Mouse (Mus musculus) kidney, postnatal 0 days (tissue): ENCODE data around the gene Pdss2. TPM values are rescaled to one million over a fixed set of nuclear protein-coding genes. Genes with fewer than 3 reads are reported as not detected.

Experiments
- ATAC-seq: fragments of 200-750 bp; cut with Nextera tagmentation; replicated peaks from 2 replicates; pipeline ENCODE4 v1.8.0; 2017; ENCODE audit warnings: low read depth, moderate number of reproducible peaks, moderate TSS enrichment, moderate library complexity; ENCODE audit not compliant: low FRiP score
- DNase-seq: peaks from one replicate; pipeline ENCODE4 v3.0.0-alpha.2; 2016; ENCODE audit warnings: low spot score
- H3K27ac ChIP-seq: fragments of 300-500 bp; sonication (generic); 2 replicates; pipeline ENCODE4 v1.5.1; 2014; ENCODE audit warnings: mild to moderate bottlenecking
- H3K27me3 ChIP-seq: fragments of 300-500 bp; sonication (generic); 2 replicates; pipeline ENCODE4 v1.6.1; 2014; ENCODE audit warnings: low read length, mixed read lengths; ENCODE audit not compliant: insufficient read depth
- H3K36me3 ChIP-seq: fragments of 300-500 bp; sonication (generic); 2 replicates; pipeline ENCODE4 v1.6.1; 2014; ENCODE audit warnings: low read length, mixed read lengths; ENCODE audit not compliant: insufficient read depth
- H3K4me1 ChIP-seq: fragments of 300-500 bp; sonication (generic); replicated peaks from 2 replicates; pipeline ENCODE4 v1.6.1; 2014; ENCODE audit warnings: antibody characterized with exemption, low read length, mixed read lengths; ENCODE audit not compliant: insufficient read depth
- H3K4me2 ChIP-seq: fragments of 300-500 bp; sonication (generic); 2 replicates; pipeline ENCODE4 v1.6.1; 2014; ENCODE audit warnings: mild to moderate bottlenecking, low read length, moderate library complexity, mixed read lengths
- H3K4me3 ChIP-seq: fragments of 300-500 bp; sonication (generic); replicated peaks from 2 replicates; pipeline ENCODE4 v1.5.1; 2014; ENCODE audit warnings: low read depth, low read length
- H3K9ac ChIP-seq: fragments of 300-500 bp; sonication (generic); 2 replicates; pipeline ENCODE4 v1.6.1; 2014; ENCODE audit warnings: low read depth, low read length
- H3K9me3 ChIP-seq: fragments of 300-500 bp; sonication (generic); replicated peaks from 2 replicates; pipeline ENCODE4 v1.6.1; 2016; ENCODE audit warnings: low read length, inconsistent platforms, mixed read lengths
- CTCF ChIP-seq: IDR thresholded peaks from 2 replicates; pipeline ENCODE4 v1.5.1; 2016; ENCODE audit warnings: antibody characterized with exemption, low read depth, mild to moderate bottlenecking, moderate library complexity
- WGBS: fragments of 180-500 bp; shearing (Covaris S2); extraction: QIAGEN DNeasy Blood & Tissue Kit; methylation state at CpG from one replicate; pipeline ENCODE4 v1.1.7; 2014; 5-methylcytosine and 5-hydroxymethylcytosine counted together
- polyA plus RNA-seq: library from polyadenylated mRNA; unstranded; fragments of >200 nt; fragmentation: Nextera tagmentation; extraction: Ambion mirVana; gene quantifications from 2 replicates; pipeline ENCODE4 v1.2.1, GENCODE M21; 2015

Pdss2 gene
- polyA plus RNA-seq, 1 experiment from 2014 or later: 13.7 TPM

DNA sequence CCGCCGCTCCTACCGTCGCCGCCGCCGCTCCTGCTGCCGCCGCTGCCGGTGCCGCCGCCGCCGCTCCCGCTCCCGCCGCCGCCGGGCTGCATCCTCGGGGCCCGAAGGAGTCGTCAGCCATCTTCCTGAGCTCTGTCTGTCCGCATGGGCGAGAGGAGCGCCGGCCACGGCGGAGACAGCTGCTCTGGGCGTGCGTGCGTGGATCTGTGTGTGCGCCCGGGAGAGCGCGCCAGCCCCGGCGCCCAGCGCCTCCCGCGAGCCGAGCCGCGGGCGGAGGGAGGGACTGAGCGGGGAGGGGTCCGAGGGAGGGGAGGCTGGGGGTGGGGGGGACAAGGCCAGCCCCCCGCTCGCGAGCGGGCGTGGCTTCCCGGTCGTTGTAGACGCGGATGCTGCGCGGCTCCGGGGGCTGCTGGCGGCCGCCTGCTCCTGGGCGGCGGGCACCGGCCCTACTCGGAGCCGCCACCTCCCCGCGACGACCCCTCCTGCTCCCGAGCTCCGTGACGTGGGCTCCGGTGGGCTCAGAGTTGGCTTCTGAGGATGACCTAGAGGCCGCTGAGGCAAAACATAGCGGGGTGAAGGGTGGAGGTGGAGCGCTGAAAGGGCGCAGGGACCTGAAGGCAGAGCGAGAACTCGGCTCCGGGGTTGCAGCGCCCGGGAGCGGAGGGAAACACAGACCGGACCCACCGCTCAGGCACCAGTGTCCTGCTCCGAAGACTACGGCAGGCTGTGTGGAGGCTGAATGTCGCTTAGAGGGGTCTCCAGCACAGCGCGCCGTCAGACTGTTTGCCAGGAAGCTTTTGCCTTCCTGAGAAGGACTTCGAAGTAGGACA, 46.7 kb upstream of the Pdss2 start, which contains the start of the genes Sobp and 9030612E09Rik:
Gene Sobp, minus strand, starts transcription at position 205 of the 830 bp plus-strand sequence.
Gene 9030612E09Rik, plus strand, starts transcription at position 379 of the 830 bp plus-strand sequence.
- H3K27me3 ChIP-seq: peaks cover 12% of the 10 kb centered on the region
- peak within 1 kb of the TSS; percentile 25; the same call in 1 of the 2 replicates for H3K27ac ChIP-seq
- no peaks in the 10 kb centered on the region for H3K36me3 ChIP-seq
- peak within 1 kb of the TSS; percentile 82 for H3K4me3 ChIP-seq
- ATAC-seq: peak; percentile 56
- DNase-seq: peak; percentile 60
- under 1% methylated on average over 65 of the region's 91 CpGs for WGBS
- H3K4me1 ChIP-seq: no peaks in the 10 kb centered on the region
- no peak for TF ChIP-seq CTCF
- peak within 1 kb of the TSS; percentile 98 for H3K4me2 ChIP-seq
- H3K9me3 ChIP-seq: no peaks in the 10 kb centered on the region
- peak within 1 kb of the TSS; percentile 69 for H3K9ac ChIP-seq

GRCm38 (mm10) chr10:43175156-43175601, 46.1 kb upstream of the Pdss2 start:
- H3K9me3 ChIP-seq: no peaks in the 10 kb centered on the region
- peak overlapping the region; percentile 98 for H3K4me2 ChIP-seq
- H3K36me3 ChIP-seq: no peaks in the 10 kb centered on the region
- WGBS: 4% methylated on average over 18 of the region's 18 CpGs
- peak overlapping the region; percentile 69 for H3K9ac ChIP-seq
- H3K27ac ChIP-seq: no peak overlapping the region
- no peaks in the 10 kb centered on the region for H3K4me1 ChIP-seq
- no peak for TF ChIP-seq CTCF
- H3K4me3 ChIP-seq: peak overlapping the region; percentile 82
- ATAC-seq (no peak), DNase-seq (no peak)
- H3K27me3 ChIP-seq: peaks cover 11% of the 10 kb centered on the region

- ATAC-seq (no peak), DNase-seq (no peak)
- H3K9ac ChIP-seq: no peak overlapping the region
- no peaks in the 10 kb centered on the region for H3K36me3 ChIP-seq
- H3K4me1 ChIP-seq: no peaks in the 10 kb centered on the region
- H3K9me3 ChIP-seq: no peaks in the 10 kb centered on the region
- no peak overlapping the region for H3K4me3 ChIP-seq
- H3K27ac ChIP-seq: no peak overlapping the region
- H3K27me3 ChIP-seq: no peaks in the 10 kb centered on the region; the same call in none of the 2 replicates
- no peak for TF ChIP-seq CTCF
- H3K4me2 ChIP-seq: no peak overlapping the region
- WGBS: 43% methylated on average over 5 of the region's 5 CpGs
Observed at GRCm38 (mm10) chr10:43180313-43180912, 40.9 kb upstream of the Pdss2 start.

GRCm38 (mm10) chr10:43200206-43200605, 21.1 kb upstream of the Pdss2 start:
- DNase-seq: no peak
- Histone ChIP-seq H3K4me1 (no peaks in the 10 kb centered on the region), H3K36me3 (no peaks in the 10 kb centered on the region), H3K4me3 (no peak overlapping the region), H3K27ac (no peak overlapping the region), H3K27me3 (no peaks in the 10 kb centered on the region), H3K9ac (no peak overlapping the region), H3K4me2 (no peak overlapping the region), H3K9me3 (no peaks in the 10 kb centered on the region)
- TF ChIP-seq CTCF: no peak
- 88% methylated on average over 2 of the region's 2 CpGs for WGBS
- no peak for ATAC-seq

GRCm38 (mm10) chr10:43203865-43204264, 17.4 kb upstream of the Pdss2 start:
- no peaks in the 10 kb centered on the region for H3K9me3 ChIP-seq
- no peak overlapping the region for H3K9ac ChIP-seq
- DNase-seq (no peak), ATAC-seq (no peak)
- no peak overlapping the region for H3K4me2 ChIP-seq
- no peaks in the 10 kb centered on the region for H3K27me3 ChIP-seq
- 75% methylated on average over 3 of the region's 3 CpGs for WGBS
- no peak overlapping the region for H3K27ac ChIP-seq
- no peaks in the 10 kb centered on the region for H3K4me1 ChIP-seq
- H3K4me3 ChIP-seq: no peak overlapping the region
- no peaks in the 10 kb centered on the region for H3K36me3 ChIP-seq
- TF ChIP-seq CTCF: no peak

DNA sequence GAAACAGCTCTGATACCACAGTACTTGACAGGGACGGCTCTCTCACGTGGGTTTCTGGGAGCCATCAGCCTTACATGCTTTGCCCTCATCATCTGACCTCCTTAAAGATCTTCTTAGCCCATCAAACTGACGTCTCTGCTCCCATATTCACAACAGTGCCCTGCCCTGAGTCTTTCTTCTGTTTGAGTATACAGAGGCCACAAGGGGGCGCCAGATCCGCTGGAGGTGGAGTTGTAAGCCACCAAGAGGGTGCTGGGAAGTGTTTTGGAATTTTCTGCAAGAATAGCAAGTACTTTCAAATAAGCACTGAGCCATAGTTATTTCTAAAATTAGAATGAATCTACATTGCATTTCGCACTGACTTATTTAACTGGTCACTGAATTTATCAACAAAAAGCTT, 9.4 kb upstream of the Pdss2 start:
- no peaks in the 10 kb centered on the region for H3K27me3 ChIP-seq
- H3K36me3 ChIP-seq: no peaks in the 10 kb centered on the region
- DNase-seq: no peak
- no peaks in the 10 kb centered on the region for H3K4me1 ChIP-seq
- H3K27ac ChIP-seq: no peak overlapping the region
- WGBS: 49% methylated on average over 6 of the region's 6 CpGs
- TF ChIP-seq CTCF: peak; percentile 50
- no peaks in the 10 kb centered on the region for H3K9me3 ChIP-seq
- H3K9ac ChIP-seq: no peak overlapping the region
- no peak overlapping the region for H3K4me2 ChIP-seq
- H3K4me3 ChIP-seq: no peak overlapping the region
- ATAC-seq: no peak
